Mouse (Mus musculus) mature B cell (primary cell): ENCODE results near the gene Plekhj1.

ENCODE experiments used
- in situ Hi-C: fragments of 300-500 bp; cut with MboI; formaldehyde crosslinking; loops from 2 replicates; pipeline ENCODE4 v1.14.3; 2019

Gene Plekhj1

DNA sequence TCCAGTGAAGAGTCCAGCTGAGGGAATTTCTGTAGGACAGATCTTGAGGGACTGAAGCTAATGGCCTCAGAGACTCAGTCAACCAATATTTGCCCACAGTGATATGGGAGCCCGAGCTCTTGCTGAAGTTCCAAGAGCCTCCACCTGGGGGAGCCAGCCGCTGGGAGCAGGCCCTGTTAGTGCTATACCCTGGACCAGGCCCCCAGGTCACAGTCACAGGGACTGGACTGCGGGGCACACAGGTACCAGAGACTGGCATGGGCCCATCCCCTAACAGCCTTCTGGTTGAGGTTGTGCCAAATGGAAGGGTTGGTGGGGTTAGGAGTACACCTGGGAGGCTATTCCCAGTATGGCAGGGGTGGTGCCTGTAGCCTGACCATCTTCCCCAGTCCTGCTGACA, 7.5 kb upstream of the Plekhj1 start:
- in situ Hi-C loops, result no loop called here

DNA sequence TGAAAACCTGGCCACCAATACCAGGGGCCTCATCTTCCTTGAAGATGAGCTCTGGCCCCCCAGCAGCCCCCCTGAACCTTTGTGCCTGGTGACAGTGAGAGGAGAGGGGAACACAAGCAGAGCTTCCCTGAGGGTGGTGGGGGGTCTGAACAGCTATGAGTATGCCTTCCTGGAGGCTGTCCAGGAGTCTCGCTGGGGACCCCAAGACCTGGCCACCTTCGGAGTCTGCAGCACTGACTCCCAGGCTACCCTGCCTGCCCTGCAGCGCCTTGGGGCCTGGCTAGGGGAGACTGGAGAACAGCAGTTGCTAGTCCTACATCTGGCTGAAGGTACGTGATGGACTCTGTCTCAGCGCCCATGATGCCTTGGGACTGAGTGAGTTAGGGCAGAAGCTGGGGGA, 6.9 kb upstream of the Plekhj1 start:
- in situ Hi-C loops, result no loop called here

DNA sequence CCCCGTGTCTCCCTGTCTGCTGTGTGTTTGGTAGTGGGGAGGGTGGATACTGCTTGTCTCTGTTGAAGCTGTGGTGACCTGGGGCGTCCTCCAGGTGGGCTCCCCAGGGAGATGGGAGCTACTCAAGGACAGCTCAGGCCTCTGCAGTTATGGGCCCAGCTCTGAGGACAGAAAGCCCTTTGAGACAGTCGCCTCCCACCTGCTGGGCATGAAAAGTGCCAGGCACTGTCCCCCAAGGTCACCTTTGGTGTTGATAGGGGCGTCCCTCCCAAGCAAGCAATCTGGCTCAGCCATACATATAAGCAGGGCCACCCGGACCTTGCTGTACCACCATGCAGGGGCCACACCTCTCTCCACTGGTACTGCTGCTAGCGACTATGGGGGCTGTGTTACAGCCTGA, 6.5 kb upstream of the Plekhj1 start, which contains the start of gene Amh:
Gene Amh (plus strand): TSS at position 328 of the 400 bp plus-strand sequence.
- in situ Hi-C loops, result no loop called here

DNA sequence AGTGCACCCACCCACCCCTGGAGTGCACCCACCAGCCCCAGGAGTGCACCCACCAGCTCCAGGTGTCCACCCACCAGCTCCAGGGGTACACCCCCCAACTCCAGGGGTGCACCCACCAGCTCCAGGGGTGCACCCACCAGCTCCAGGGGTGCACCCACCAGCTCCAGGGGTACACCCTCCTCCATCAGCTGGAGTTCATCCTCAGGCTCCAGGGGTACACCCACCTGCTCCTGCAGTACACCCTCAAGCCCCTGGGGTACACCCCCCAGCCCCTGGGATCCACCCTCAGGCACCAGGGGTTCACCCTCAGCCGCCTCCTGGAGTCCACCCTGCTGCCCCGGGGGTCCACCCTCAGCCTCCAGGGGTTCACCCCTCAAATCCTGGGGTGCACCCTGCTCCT, 5.9 kb upstream of the Plekhj1 start:
- in situ Hi-C loops, result no loop called here

DNA sequence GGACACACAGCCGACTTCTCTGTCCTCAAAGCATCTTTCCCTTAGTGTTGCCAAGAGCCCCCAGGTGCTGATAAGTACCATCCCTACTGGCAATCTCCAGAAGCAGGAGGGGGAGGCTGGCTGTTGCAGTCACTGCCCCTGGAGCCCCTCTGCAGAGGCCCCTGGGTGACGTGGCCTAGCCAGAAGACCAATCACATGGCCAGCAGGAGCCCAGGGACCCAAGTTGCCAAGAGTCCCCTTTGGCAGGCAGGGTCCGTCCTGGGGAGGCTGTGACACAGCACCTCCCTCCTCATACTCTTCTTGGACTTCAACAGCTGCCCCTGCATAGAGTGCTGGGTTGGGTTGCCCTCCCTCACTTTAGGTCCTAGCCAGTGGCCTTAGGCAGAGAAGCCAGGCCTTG, 4.6 kb upstream of the Plekhj1 start:
- in situ Hi-C loops, result no loop called here

DNA sequence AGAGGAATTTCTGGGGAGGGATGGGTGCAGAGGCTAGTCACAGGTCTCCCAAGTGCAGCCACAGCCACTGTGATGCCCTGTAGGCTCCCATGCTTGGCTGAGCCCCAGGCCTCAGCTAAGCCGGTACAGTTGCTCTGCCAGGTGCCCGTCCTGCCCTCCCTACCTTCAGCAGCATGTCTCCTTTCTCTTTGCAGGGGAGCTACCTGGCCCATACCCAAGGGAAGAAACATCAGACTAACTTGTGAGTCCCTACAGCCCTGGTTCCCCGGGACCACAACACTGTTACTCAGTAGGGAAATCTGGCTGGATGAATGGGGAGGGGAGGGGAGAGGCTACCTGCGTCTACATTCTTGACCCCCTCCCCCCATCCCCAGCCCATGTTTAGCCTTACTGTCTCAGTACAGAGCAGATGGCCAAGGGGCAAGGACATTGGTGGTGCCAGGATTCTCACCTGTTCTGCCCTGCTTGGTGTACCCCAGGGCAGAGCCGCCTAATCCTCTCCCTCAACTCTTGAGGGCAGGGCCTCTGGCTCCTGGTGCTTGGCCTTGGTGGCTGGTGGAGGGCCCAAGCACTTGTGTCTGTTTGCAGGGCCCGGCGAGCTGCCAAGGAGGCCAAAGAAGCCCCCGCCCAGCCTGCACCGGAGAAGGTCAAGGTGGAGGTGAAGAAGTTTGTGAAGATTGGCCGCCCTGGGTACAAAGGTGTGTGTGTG, 3.9 kb upstream of the Plekhj1 start:
- in situ Hi-C loops, result no loop called here

DNA sequence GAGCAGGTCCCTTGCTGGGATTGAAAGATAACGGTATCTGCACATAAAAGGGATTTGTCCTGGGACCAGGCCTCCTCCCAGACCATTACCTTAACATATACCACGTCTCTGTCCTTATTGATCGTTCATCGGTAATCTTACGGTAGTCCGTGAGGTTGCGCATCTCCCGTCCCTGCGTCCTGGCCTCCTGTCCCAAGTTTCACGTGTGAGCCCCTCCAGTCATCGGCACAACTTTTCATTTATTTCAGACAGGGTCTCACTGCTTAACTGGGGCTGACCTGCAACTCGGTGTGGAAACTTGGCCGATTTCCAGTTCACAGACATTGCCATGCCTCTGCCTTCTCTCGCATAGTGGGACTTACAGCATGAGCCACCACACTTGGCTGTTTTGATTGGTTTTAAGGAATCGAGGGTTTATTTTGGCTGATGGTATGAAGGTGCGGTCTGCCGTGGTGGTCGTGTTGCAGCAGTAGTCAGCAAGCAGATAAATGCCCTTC, 692 bp upstream of the Plekhj1 start:
- in situ Hi-C loops, result no loop called here

DNA sequence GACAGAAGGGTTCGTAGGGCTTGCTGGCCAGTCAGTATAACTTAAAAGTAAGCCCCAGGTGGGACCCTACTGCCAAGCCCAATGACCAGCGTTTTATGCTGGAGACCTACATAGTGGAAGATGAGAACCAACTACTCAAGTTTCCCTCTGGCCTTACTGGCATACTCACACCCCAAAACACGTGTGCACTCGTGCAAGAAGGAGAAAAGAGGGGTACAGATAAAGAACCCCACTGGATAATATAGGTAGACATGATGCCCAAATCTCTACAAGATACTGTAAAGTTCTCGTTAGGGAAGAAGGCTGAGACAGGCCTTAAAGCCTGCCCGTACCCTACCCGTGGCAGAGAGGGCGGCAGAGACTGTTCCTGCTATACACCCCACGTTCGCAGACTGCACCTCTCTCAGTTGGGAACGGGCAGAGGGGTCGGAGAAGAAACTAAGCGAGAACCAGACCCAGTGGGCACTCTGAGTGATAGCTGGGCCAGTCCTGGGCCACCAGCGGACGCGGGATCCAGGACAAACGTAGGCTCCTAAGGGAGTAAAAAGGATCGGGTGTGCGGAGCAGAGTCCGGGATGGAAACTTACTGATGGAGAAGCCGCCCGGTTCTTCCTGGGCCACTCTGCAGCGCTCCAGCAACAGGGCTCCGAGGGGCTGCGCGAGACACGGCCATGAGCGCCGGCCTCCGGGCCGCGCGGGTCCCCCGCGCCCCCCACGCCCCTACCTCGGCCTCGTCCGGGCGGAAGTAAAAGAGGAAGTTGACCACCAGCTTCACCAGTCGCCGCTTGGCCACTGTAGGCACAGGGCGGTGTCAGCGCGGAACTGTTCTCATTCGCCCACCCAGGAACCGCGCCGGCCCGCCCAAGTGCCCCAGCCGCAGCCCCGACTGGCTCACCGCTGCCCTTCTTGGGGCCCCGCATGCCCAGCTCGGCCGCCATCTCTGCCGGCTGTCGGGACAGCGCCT, 958 bp downstream of the Plekhj1 start:
- in situ Hi-C loops, result no loop called here

DNA sequence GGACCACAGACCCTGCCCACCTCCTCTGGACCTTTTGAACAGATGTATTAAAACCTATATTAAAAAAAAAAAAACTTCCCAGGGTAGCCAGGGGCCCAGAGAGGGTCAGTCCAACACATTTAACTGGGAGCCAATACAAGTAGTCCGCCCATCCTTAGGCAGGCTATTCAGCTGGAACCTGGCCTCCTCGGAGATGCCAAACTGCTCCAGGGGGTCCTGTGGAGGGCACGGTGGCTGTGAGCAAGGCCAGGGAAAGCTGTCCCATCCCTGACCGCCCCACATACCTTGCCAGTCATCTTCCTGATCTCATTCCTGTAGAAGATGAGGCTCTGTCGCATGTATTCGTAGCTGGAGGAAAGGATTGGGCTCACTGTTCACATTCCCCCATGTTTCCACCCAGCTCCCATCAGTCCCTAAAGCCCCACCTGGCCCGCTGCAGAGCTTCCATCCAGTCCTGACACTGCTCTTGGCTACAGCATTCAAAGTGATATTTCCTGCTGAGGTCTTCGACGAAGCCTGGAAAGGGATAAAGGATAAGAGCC, 2.0 kb downstream of the Plekhj1 start:
- in situ Hi-C loops, result no loop called here

DNA sequence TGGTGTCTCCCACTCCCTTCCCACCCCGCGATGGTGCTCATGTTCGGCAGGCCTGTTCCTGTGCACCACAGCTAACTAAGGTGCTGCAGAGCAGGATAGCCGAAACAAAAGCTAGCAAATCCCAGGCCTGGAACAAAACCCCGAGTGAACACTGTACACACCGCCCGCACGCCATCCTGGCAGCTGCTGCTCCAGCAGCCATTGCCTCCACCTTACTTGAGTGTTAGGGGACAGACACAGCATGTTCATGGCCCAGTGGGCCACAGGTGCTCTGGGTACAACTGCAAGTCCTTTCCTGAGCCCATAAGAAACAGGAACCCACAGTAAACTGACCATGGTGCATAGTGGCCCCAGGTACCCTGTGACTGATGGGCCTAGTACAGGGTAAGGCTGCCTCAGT, 3.7 kb downstream of the Plekhj1 start:
- in situ Hi-C loops, result no loop called here

DNA sequence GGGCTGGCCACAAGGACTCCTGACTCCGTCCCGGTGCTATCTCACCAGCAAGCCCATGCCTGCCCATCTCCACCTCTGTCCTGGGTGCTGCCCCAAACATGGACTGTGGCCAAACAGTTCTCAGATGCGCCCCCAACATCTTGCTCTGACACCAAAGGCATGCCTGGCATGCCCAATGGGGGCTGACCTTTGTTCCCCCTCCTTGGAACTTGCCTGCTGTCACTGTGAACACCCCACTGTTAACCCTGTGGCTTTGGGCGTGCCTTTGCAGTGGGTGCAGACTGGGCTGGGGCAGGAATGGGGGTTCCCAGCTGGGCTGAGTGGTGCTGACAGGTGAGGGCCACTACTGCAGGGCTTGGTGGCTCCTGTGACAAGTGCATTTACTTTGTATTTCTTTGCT, 4.6 kb downstream of the Plekhj1 start:
- in situ Hi-C loops, result no loop called here

DNA sequence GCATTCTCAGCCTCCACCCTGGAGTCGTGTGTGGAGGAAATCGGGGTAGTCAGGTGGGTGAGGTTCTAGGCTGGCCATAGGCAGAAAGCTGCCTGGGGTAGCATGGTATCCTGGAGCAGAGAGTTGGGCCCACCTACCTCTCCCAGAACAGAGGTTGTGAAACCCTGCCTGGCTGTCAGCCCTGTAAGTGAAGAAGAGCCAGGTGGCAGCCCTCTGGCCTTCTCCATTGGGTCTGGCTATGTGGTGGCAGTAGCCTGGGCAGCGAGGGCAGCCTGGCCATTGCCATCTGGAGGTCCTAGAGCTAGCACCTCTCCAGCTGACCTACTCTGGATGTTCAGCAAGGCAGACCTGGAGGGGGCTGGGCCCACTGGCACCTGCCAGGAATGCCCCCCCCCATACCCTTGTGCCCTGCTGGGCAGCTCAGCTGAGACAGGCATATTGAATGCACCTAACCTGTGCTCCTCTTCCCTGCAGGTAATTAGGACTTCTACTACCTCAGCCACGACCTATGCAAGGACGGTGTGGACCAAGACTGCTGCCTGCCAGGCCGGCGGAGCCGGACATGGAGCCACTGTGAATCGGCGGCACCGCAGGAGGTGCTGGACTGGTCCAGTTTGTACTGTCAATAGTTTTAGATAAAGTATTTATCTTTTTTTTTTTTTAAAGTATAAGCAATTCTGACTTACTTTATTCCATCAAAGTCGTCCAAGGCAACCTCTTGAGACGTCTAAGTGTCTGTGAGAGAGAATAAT, 5.2 kb downstream of the Plekhj1 start:
- in situ Hi-C loops, result no loop called here

DNA sequence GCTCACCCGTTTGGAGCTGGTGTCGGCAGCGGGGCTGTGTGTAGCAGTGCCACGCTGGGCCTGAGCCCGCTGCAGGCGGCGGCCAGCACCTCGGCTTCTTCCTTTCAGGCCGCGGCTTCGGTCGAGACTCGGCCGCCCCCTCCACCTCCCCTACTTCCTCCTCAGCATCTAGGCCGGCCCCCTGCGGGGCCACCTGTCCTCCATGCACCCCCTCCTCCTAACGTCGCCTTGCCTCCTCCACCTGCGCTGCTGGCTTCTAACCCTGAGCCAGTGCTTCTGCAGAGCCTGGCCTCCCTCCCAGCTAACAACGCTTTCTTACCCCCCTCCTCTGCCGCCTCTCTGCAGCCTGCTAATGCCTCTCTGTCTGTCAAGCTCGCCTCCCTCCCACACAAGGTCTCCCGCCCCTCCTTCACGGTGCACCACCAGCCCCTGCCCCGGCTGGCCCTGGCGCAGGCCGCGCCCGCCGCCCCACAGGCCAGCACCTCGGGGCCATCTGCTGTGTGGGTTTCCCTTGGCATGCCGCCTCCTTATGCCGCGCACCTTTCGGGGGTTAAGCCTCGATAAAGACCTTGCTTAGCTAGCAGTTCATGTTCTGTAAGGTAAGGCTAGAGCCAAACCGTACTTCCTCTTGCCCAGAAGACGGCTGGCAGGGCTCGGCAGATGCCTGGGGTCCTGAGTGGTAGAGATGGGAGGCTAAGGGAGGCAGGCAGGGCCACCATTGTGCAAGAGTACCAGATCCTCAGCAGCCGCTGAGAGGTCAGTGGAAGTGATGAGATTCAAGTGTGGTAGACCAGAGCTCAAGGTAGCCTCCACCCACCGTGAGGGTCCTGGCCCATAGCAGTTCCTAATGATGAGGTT, 6.0 kb downstream of the Plekhj1 start:
- in situ Hi-C loops, result no loop called here

DNA sequence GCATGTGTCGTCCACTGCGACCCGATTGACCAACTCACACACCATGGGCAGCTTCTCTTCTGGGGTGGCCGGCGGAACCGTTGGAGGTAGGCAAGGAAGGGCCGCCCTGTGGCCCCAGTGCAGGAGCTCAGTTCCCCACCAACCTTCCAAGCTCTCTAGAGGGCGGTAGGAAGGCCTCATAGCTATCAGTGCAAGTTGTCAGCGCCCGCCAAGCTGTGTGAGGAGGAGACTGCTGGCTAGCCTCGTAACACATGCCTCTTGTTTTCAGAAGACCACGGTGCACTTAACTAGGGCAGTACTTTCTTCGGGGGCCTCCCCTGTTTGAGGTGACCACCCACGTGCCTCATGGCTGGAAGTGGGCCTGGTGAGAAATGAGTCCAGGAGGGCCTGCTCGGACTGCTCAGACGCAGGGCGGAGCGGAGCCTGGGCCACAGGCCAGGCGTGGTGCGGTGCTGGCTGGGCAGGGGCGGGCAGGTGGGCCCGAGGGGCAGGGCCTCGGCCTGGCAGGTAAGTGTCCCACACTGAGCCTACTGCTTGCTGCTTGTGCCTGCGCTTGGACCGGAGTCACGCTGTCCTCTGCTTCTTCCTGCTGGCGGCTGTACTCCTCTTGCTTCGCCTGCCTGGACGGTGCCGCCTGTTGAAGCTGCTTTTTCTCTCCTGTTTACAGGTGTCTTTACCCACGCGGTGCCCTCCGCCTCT, 6.8 kb downstream of the Plekhj1 start:
- in situ Hi-C loops, result no loop called here

DNA sequence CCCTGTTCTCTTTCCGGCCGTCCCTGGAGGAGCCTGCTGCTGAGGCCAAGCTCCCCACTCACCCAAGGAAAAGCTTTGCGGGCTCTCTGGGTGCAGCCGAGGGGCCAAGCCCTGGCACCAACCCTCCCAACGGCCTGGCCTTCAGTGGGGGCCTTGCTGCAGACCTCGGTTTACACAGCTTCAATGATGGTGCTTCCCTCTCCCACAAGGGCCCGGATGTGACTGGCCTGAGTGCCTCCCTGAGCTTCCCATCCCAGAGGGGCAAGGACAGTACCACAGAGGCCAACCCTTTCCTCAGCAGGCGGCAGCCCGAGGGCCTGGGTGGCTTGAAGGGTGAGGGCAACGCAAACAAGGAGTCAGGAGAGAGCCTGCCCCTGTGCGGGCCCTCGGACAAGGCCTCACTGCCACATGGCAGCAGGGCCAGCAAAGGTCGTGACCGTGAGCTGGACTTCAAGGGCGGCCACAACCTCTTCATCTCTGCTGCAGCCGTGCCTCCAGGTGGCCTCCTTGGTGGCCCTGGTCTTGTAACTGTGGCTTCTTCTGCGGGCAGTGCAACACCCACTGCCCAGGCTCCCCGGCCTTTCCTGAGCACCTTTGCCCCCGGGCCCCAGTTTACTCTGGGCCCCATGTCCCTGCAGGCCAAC, 7.5 kb downstream of the Plekhj1 start:
- in situ Hi-C loops, result no loop called here

DNA sequence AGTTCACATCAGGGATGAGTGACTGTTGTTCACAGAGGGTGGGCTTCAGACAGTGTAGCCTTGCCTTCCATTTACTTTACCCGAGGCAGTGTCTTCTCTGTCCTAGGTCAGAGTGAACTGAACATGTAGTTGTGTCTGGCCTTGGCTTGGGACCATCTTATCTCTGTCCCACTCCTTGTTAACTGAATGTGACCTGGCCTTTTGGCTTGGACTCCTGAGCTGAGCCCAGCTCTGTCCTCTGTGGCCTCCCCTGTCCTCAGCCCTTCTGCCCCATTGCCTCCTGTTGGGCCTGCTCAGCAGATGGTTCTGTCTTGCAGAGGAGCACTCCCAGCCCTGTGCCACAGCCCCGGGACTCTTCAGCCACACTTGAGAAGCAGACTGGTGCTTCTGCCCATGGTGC, 10.9 kb downstream of the Plekhj1 start:
- in situ Hi-C loops, result no loop called here

DNA sequence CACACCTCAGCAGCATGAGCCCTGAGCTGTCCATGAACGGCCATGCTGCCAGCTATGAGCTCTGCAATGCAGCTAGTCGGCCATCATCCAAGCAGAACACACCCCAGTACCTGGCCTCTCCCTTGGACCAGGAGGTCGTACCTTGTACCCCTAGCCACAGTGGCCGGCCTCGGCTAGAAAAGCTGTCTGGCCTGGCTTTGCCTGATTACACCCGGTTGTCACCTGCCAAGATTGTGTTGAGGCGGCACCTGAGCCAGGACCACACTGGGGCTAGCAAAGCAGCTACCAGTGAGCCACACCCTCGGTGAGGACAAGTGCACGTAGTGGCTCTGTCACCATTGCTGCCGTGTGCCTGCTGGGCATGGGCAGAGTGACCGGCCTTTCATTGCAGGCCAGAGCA, 12.5 kb downstream of the Plekhj1 start:
- in situ Hi-C loops, result no loop called here

DNA sequence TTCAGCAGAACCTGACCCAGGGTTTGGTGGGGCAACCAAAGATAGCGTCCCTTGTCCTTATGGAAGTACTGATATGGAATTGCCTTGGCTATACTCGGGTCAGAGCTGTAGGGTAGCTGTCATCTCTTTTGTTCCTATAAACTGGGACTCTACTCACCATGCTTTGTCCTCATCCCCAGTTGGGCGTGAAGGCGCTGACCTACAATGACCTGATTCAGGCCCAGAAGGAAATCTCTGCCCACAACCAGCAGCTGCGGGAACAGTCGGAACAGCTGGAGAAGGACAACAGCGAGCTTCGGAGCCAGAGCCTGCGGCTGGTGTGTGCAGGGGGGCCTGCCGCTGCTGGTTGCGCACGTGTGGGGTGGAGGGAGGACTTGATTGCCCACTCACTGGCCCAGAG, 13.6 kb downstream of the Plekhj1 start:
- in situ Hi-C loops, result no loop called here

DNA sequence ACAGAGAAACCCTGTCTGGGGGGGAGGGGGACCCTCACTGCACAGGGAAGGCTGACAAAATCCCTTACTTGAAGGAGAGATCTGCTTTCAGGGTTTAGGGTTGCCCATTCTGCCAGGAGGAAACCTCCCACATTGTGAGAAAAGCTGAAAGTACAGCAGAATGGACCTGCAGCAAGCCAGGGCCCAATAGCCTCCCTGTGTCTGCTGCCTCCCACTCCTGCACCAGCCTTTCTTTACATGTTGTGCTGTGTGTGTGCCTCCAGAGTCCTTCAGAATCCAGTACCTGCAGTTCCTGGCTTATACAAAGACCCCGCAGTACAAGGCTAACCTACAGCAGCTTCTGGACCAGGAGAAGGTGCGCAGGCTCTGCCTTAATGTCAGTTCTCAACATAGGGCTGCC, 14.1 kb downstream of the Plekhj1 start:
- in situ Hi-C loops, result no loop called here

DNA sequence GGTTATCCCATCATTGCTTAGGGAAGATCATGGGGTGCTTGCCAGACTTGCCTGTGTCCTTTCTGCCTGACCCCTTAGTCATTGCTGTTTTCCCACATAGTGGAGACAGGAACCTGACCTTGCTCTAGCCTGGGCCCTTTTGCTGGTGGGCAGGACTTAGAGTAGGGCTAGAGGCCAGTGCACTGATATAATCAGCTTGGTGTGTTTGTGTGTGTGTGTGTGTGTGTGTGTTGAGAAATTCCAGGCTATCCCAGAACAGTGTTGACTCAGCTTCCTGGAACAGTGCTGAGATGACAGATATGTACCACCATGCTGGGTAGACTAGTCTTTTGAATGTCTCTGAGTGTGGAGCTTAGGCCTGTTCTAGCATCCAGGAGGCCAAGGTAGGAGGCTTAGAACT, 18.9 kb downstream of the Plekhj1 start:
- in situ Hi-C loops, result no loop called here
